Mouse (Mus musculus) frontal cortex, postnatal 25 days (tissue): ENCODE measurements around the gene Ilkap.

ENCODE experiments used
- DNase-seq, 2 experiments: peaks; one replicate each; pipeline ENCODE4 v3.0.0; 2022; ENCODE audit warnings: low spot score in 2 of 2

Gene Ilkap

DNA sequence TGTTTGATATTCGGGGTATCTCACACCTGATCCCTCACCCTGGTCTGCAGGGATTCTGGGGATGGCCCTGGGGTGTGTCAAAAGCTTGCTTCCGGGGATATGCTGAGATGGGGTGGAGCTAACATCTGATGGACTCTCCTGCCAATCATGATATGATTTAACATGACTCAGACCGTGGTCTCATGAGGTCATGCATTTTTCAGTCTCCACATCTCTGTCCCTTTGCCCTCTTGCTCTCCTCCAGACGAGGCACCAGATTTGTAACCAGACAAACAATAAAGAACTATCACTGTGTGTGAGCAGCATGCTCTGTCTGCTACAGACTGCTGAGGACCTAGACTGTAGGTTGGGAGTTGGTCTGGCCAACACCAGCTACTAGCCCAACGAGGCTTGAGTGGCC lies 36.5 kb downstream of the Ilkap start:
- no peak for DNase-seq

DNA sequence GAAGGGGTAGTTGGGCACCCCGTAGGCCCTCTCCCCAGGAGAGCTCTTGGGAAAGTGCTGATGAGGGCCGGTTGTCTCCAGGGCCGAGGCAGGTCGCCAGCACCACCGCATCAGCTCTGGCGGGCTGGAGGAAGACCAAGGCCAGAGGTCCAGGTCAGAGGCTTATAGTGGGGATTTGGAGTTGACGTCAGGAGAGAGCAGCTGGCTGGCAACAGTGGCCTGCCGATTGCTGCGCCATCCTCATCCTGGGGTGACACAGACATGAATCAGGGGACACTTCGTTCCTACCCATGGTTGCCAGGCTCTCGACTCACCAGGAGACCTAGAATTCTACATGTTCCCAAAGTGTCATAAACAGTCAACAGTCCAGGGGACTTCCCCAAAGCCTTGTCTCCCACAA lies 42.5 kb downstream of the Ilkap start:
- no peak for DNase-seq

DNA sequence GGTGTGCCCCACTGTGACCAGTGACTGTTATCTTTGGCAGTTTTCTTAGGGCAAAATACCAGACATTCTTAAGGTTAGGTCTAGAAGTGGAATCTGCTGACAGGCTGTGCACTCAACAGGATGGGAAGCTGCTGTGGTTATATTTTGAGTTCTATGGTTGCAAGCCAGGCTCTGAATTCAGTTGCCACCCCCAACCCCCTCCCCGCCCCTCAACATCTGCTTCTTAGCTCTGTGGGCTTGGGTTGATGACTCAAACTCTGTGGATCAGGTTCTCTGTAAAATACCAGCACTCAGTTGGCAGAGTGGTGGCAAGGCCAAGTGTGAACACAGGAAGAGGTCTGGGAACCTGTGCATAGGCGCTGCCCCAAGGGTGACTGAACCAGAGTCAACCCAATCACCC lies 46.3 kb downstream of the Ilkap start:
- DNase-seq: no peak

DNA sequence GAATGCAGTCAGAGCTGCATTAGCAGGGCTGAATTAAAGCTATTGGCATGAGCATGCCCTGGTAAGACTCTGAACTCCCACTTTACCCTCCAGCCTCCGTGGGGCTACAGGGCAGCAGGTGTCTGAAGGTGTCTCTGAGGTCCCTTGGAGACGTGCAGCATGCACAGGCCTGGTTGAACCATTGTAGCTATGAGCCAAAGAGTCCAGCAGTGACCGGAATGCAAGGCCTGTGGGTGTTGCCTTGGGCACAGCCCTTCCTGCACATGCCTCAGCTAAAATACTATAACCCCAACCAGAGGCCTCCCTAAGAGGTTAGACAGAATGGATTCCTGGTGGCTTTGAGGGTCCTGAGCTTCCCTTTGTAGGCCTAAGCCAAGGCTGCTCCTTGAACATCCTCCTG lies 47.4 kb downstream of the Ilkap start:
- DNase-seq: no peak

DNA sequence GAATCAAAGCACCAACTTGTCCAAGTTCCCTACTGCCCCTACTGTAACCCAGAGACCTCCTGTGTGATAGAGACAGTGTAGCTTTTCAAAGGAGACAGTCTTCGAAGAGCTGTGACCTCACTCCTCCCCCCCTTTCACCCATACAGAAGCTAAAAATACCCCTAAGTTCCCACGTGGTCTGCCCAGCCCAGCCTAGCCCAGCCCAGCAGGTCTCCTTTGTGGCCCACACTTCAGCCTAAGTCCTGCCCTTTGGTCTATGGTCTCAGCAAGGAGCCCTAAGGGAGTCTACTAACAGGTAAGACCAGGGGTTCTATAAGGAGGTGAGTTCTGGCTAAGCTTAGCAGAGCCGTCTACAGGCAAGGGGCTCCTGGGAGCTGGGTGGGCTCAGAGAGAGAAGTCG lies 47.8 kb downstream of the Ilkap start, which contains the start of gene Klhl30:
Gene Klhl30, plus strand, starts transcription at position 176 of the 400 bp plus-strand sequence.
- DNase-seq: no peak

DNA sequence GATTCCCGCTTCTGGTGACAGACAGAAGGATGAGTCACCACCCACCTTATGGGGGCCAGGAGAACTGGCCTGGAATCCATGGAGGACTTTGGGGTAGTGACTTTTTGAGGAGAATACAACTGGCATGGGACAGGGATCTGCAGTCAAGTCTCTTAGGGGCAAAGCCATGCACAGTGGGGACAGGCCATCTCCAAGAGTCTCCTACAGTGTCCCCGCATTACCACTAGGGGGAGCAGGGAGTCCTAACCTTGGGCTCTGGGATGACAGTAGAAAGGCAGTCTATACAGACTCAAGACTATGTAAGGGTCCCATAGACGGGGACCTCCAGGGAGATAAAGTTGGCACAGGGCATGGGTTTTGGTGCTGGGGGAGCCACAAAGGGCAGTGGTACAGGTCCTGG lies 51.7 kb downstream of the Ilkap start:
- peak in 1 of 2 experiments; percentile 43 for DNase-seq

DNA sequence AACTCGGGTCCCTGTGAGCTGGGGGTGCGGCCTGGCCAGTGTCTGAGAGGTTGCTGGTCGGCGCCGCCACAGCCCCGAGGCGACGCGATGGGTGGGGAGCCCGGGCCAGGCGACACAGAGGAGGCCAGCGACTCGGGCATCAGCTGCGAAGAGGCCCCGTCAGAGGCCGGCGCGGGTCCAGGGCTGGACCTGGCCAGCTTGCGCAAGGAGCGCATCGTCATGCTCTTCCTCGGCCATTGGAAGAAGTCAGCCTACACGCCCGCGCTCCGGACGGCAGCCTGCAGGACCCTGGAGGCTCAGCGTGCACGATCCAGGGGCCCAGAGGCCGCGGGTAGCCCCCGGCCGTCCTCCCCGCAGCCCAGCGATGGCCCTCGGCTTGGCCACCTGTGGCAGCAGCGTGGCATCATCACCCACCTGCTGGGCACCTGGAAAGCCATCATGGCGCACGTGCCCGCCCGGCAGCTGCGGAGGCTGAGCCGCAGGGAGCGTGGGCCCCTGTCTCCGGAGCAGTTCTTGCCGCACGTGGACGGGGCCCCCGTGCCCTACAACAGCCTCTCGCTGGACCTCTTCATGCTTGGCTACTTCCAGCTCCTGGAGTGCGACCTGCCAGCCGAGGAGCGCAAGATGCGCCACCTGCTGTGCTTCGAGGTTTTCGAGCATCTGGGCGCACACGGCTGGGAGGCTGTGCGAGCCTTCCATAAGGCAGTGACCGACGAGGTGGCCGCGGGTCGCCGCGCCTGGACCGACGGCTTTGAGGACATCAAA lies 53.5 kb downstream of the Ilkap start:
- no peak for DNase-seq

DNA sequence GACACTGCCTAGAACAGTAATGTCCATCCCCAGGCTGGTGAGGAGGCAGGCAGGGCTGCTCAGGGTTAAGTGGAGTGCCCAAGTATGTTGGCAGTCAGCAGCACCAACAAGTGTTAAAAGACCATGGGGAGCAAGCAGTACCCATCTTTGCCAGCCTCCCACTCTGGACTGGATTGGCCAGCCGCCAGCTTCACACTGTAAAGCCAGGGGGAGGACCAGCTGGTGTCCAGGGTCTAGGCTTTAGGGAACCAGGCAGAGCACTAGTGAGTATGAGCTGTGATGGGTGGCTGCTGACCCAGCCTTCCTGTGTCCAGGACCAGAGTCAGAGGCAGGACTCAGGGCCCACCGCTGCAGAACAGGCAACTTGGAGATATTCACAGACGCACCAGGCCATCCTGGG lies 54.6 kb downstream of the Ilkap start:
- no peak for DNase-seq

DNA sequence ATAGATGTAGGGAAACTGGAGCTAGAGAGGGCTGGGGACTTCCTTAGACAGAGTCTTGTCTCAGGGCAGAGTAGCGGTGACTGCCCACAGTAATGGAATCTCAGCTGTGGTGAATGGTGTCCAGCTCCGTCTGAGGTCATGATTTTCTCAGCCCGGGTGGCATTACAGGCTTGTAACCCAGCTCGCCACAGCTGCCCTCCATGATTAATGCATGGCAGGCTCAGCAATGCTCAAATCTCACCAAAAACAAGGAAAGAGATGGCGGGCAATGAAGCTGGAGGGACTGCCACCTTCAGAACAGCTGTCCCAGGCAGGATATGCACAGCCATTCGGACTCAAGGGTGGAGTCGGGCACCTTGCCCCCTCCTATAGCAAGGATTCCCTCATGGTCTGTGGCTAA lies 61.3 kb downstream of the Ilkap start:
- DNase-seq: no peak

DNA sequence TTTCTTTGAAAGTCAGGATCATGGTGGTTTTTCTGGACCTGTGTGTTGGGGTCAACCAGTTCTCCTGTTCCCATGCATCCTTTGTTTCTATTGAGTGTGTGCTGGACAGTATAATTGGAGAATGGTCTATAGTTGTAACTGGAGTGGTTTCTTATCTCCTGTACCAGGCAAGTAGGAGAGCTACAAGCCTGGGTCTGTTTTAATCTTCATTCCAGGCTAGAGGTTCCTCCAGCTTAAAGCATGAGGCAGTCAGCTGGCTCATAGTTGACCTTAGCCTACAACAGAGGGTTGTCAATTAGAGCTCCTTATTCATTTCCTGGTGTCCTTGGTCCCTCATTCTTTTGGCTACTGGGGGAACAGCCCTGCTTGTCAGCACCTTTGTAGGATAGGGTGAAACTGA lies 65.0 kb downstream of the Ilkap start:
- no peak for DNase-seq

DNA sequence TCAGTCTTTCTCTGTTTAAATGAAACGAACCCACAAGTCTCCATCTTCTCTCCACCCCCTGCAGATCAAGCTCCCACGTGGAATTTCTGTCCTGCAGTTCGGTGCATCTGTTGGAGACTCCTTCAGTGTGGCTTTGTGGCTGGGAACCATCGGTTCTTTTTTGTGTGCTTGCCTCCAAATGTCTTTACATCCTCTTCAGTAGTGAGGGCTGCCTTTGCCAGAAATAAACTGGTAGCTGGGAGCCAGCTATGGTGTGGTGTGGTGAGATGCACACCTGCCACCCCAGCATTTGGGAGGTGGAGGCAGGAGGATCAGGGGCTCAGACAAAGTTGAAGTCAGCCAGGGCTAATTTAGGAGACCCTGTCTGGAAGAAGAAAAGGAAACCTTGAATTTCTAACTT lies 66.5 kb downstream of the Ilkap start:
- peak in 1 of 2 experiments; percentile 27 for DNase-seq

DNA sequence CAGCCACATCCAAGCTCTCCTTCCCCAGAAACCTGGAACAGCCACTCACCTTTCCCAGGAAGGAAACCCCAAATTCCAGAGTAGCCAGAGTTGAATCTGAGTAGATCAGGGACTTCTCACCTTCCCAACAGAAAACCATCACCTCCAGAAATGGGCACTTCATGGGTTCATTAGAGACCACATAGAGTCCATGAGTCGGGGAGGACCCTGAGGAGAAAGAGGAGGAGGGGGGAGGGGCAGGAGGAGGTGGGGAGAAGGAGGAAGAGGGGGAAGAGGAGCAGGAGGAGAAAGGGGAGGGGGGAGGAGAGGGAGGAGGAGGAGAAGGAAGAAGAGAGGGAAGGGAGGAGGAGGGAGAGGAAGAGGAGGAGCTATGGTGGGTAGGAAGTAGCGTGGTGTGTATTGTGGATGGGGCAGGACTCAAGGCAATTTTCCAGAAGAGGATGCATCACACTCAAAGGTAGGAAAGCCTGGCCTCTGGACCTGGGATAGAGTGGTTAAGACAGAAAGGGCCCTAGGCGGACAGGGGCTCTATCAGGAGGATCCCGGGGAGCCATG lies 73.0 kb downstream of the Ilkap start:
- no peak for DNase-seq

DNA sequence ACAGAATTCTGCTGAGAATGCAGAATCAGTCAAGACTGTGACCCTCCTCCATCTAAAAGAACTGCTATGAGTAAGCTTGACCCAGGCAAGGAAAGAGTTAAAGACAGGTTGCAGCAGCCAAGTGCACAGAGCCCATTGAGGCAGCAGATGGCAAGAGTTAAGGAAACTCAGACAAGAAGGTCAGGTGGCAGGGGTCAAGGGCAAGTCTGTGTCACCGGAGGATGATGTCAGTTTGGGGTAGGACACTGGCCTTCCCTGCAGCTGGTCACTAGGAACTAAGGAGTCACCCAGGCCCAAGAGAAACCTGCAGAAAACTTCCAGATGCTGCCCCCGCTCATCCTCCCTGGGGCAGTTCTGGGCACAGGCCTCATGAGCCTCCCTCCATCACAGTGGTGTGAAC lies 74.0 kb downstream of the Ilkap start:
- no peak for DNase-seq
